10 mouse cellular contexts compared by ENCODE assay signal in the genomic region with DNA sequence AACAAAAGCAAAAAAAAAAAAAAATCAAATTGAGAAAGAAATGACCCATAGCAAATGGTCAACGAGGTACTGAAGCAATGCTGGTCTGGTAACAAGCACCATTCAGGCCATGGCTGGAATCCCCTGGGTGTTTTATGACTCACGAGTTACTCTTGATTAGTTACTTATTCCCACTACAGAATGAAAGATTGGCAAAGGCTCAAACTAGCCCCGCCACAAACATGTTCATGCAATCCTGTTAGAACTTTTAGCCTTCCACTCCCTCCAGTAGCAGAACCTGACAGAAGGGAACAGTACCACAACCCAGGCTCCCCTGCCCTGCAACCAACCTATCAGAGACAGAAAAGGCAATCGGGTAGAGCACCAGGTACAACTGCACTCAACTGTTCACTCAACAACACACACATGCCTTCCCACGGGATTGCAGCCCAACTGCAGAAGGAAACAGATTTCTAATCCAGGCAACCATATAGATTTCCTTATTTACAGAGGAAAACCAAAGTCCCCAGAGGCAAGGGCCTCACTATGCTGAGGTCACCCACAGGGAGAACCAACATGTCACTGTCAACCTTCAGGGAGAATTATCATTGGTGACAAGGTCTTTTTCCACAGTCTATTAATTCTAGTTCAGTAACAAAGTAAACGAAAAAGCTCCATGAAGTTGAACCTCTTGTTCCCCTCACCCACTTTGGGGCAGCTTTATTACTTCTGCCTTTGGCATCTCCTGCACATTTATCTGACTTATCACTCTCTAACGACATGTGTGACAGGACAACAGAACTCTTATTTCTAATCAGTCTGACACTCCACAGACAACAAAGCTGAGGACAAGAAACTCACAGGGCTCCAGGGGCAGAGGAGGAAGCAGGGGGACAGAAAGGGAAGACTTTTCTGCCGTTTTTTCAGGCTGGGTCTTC. TPM values are rescaled to one million over a fixed set of nuclear protein-coding genes. Genes with fewer than 3 reads are reported as not detected.
DNase-seq lines count a peak whose midpoint lies in the region; ATAC-seq lines count a peak whose summit lies in the region.
"Had no signal": no experiment of that assay in that cellular context is flagged by ENCODE, and none has a peak within 500 bp of the region (broad histone marks: within the 10 kb centered on the region; RNA-seq: fewer than 3 reads in every experiment).

No protein-coding gene starts in this region.

- H3K27ac ChIP-seq in heart, embryonic 14.5 days (replicated peaks in 1 of 2; ENCODE audit: control insufficient read depth in 1 of 2, insufficient read depth in 1 of 2, low read depth in 2 of 2, low read length in 2 of 2) = 0 out of 4 replicates have a peak overlapping the region, but pooled peaks have one; percentile 0 to 1
- H3K27ac ChIP-seq in stomach, embryonic 15.5 days = peak overlapping the region; percentile 33
- H3K27ac ChIP-seq: neural tube, embryonic 13.5 days had no signal

- H3K4me1 ChIP-seq in megakaryocyte, embryonic 14.5 days = peaks cover 100% of the 10 kb centered on the region
- H3K4me1 ChIP-seq in heart, embryonic 14.5 days (ENCODE audit: control insufficient read depth in 2 of 2, insufficient read depth in 2 of 2, low read length in 2 of 2) = peaks cover 31 to 44% of the 10 kb centered on the region in 2 experiments
- H3K4me1 ChIP-seq in stomach, embryonic 15.5 days = peaks cover 35% of the 10 kb centered on the region

- no peak overlapping the region for H3K9ac ChIP-seq in heart, embryonic 14.5 days (ENCODE audit: low read length)
- no peak overlapping the region for H3K9ac ChIP-seq in stomach, embryonic 15.5 days
- H3K9ac ChIP-seq: neural tube, embryonic 13.5 days had no signal

- no peak for ATAC-seq in megakaryocyte, adult 5-6 weeks (ENCODE audit: poor library complexity, severe bottlenecking)
- no peak for ATAC-seq in heart, embryonic 14.5 days (ENCODE audit: insufficient number of reproducible peaks, insufficient read depth, low FRiP score, low read depth)
- ATAC-seq in stomach, embryonic 15.5 days (ENCODE audit: insufficient read depth, low FRiP score, low read depth) = no peak

- H3K36me3 ChIP-seq in megakaryocyte, embryonic 14.5 days (replicated peaks; ENCODE audit: low read length) = peaks cover 49% of the 10 kb centered on the region
- no peaks in the 10 kb centered on the region for H3K36me3 ChIP-seq in heart, embryonic 14.5 days (ENCODE audit: control insufficient read depth, insufficient read depth, low read length)
- H3K36me3 ChIP-seq in stomach, embryonic 15.5 days = no peaks in the 10 kb centered on the region
- H3K36me3 ChIP-seq: neural tube, embryonic 13.5 days had no signal

- H3K9me3 ChIP-seq in megakaryocyte, embryonic 14.5 days = no peaks in the 10 kb centered on the region
- no peaks in the 10 kb centered on the region for H3K9me3 ChIP-seq in heart, embryonic 14.5 days (ENCODE audit: control insufficient read depth, low read length)
- no peaks in the 10 kb centered on the region for H3K9me3 ChIP-seq in stomach, embryonic 15.5 days
- H3K9me3 ChIP-seq: neural tube, embryonic 13.5 days had no signal

- peak overlapping the region; percentile 78 for H3K4me3 ChIP-seq in megakaryocyte, embryonic 14.5 days (replicated peaks)
- no peak overlapping the region for H3K4me3 ChIP-seq in heart, embryonic 14.5 days (ENCODE audit: control insufficient read depth in 1 of 2, insufficient read depth in 1 of 2, low read depth in 1 of 2, low read length in 2 of 2)
- H3K4me3 ChIP-seq in stomach, embryonic 15.5 days (replicated peaks) = no peak overlapping the region
- H3K4me3 ChIP-seq: neural tube, embryonic 13.5 days had no signal

- 31% methylated on average over 8 of the region's 8 CpGs for WGBS in heart, embryonic 14.5 days
- 44% methylated on average over 8 of the region's 8 CpGs for WGBS in stomach, embryonic 15.5 days

- no peaks in the 10 kb centered on the region for H3K27me3 ChIP-seq in megakaryocyte, embryonic 14.5 days (replicated peaks)
- no peaks in the 10 kb centered on the region for H3K27me3 ChIP-seq in heart, embryonic 14.5 days (ENCODE audit: control insufficient read depth, insufficient read depth, low read length)
- H3K27me3 ChIP-seq in stomach, embryonic 15.5 days (replicated peaks) = no peaks in the 10 kb centered on the region
- H3K27me3 ChIP-seq: neural tube, embryonic 13.5 days had no signal

- no peak overlapping the region for H3K4me2 ChIP-seq in heart, embryonic 14.5 days (ENCODE audit: low read length)
- no peak overlapping the region for H3K4me2 ChIP-seq in stomach, embryonic 15.5 days
- H3K4me2 ChIP-seq: neural tube, embryonic 13.5 days had no signal

- DNase-seq in kidney, postnatal 36 days = peak; percentile 74 to 93
- no peak for DNase-seq in layer of hippocampus, postnatal 10 days (ENCODE audit: low spot score in 2 of 2)
- no peak for DNase-seq in ovary, postnatal 14 days (ENCODE audit: low spot score)
- DNase-seq in cerebellum, adult 9-10 months = no peak
- DNase-seq: cerebellum, postnatal 14 days had no signal

RNA-seq across cellular contexts. Expression of a gene that starts 12.8 kb away (rescaled TPM):
- 6.1 TPM in 1 of 2 replicates, not detected in the other for polyA plus RNA-seq in megakaryocyte, embryonic 14.5 days (2012; ENCODE audit: insufficient read depth, low replicate concordance)
- 8.3 and 13.0 TPM in 2 replicates for total RNA-seq in megakaryocyte, adult 5-6 weeks (2015)
- total RNA-seq in megakaryocyte, adult 5-6 weeks (2017) = 20.8 and 28.9 TPM in 2 replicates
- 5.0 and 7.9 TPM in 2 replicates for polyA plus RNA-seq in heart, embryonic 14.5 days (2014; fragmentation: Nextera tagmentation; extraction: Ambion mirVana)
- polyA plus RNA-seq in stomach, embryonic 15.5 days (2015; fragmentation: Nextera tagmentation; extraction: Ambion mirVana) = 11.8 and 13.6 TPM in 2 replicates
- total RNA-seq in layer of hippocampus, postnatal 10 days (2021) = 10 to 100 TPM; 13.1 to 13.9 TPM

Comparison
In these comparisons a context has a peak if more than half of its experiments do, and no peak if none do; other contexts are left out.
1. DNase-seq: peak in kidney, postnatal 36 days (2 of 2); none in layer of hippocampus, postnatal 10 days (0 of 2), ovary, postnatal 14 days (single experiment) and cerebellum, adult 9-10 months (single experiment).